Mouse (Mus musculus): ENCODE measurements at regions not wholly inside any gene's neighbourhood (a gene's known extent, or its start where the extent isn't known, plus 50 kb on each side); places are given as distances from the start of the nearest gene placed in this dataset.
"Not testable (repeated sequence)": the region's sequence is repeated elsewhere in the genome, so short reads cannot be mapped to it uniquely, and the experiment has no call there.

GRCm38 (mm10) chr11:7705312-7705764 is 491.6 kb upstream of the Igfbp3 start:
- H3K4me1 ChIP-seq (ENCODE audit: insufficient read depth), result no peaks in the 10 kb centered on the region
- ATAC-seq (ENCODE audit: insufficient read depth) (no peak), DNase-seq (peak; percentile 52)
- H3K9ac ChIP-seq, result no peak overlapping the region
- no peak overlapping the region for H3K27ac ChIP-seq (ENCODE audit: low read depth)
- no peak overlapping the region for H3K4me3 ChIP-seq (ENCODE audit: low read depth, low read length)
- TF ChIP-seq CTCF (IDR thresholded peaks at IDR 0.05; ENCODE audit: low read depth), result no peak
- H3K36me3 ChIP-seq (ENCODE audit: insufficient read depth), result no peaks in the 10 kb centered on the region
- H3K9me3 ChIP-seq (ENCODE audit: low read depth, low read length), result no peaks in the 10 kb centered on the region
- H3K4me2 ChIP-seq, result no peak overlapping the region
- H3K27me3 ChIP-seq (ENCODE audit: insufficient read depth, low read length), result no peaks in the 10 kb centered on the region
- WGBS, result 68% methylated on average over 3 of the region's 3 CpGs

- Histone ChIP-seq H3K9me3 (ENCODE audit: low read depth, low read length) (no peaks in the 10 kb centered on the region), H3K4me1 (ENCODE audit: insufficient read depth) (no peaks in the 10 kb centered on the region), H3K9ac (no peak overlapping the region), H3K27me3 (ENCODE audit: insufficient read depth, low read length) (no peaks in the 10 kb centered on the region), H3K4me3 (ENCODE audit: low read depth, low read length) (no peak overlapping the region), H3K4me2 (no peak overlapping the region), H3K36me3 (ENCODE audit: insufficient read depth) (no peaks in the 10 kb centered on the region), H3K27ac (ENCODE audit: low read depth) (no peak overlapping the region)
- ATAC-seq (ENCODE audit: insufficient read depth) (no peak), DNase-seq (no peak)
- 83% methylated on average over 1 of the region's 1 CpGs for WGBS
- no peak for TF ChIP-seq CTCF (IDR thresholded peaks at IDR 0.05; ENCODE audit: low read depth)
These were observed 483.9 kb upstream of the Igfbp3 start for GRCm38 (mm10) chr11:7697591-7697990.

- H3K4me2 ChIP-seq; ATAC-seq (ENCODE audit: insufficient read depth); H3K9ac ChIP-seq; H3K4me1 ChIP-seq (ENCODE audit: insufficient read depth); H3K4me3 ChIP-seq (ENCODE audit: low read depth, low read length); H3K9me3 ChIP-seq (ENCODE audit: low read depth, low read length); DNase-seq; H3K36me3 ChIP-seq (ENCODE audit: insufficient read depth); H3K27ac ChIP-seq (ENCODE audit: low read depth); H3K27me3 ChIP-seq (ENCODE audit: insufficient read depth, low read length): not testable (repeated sequence)
- WGBS, result 59% methylated on average over 3 of the region's 3 CpGs
These were observed 476.0 kb upstream of the Igfbp3 start for GRCm38 (mm10) chr11:7689701-7690100.

GRCm38 (mm10) chr11:7672821-7673220 is 459.1 kb upstream of the Igfbp3 start:
- no peak overlapping the region for H3K9ac ChIP-seq
- ATAC-seq (ENCODE audit: insufficient read depth) (peak; percentile 88), DNase-seq (peak; percentile 80)
- H3K4me2 ChIP-seq, result no peak overlapping the region
- no peaks in the 10 kb centered on the region for H3K4me1 ChIP-seq (ENCODE audit: insufficient read depth)
- no peak for TF ChIP-seq CTCF (IDR thresholded peaks at IDR 0.05; ENCODE audit: low read depth)
- H3K9me3 ChIP-seq (ENCODE audit: low read depth, low read length), result no peaks in the 10 kb centered on the region
- no peaks in the 10 kb centered on the region for H3K27me3 ChIP-seq (ENCODE audit: insufficient read depth, low read length)
- no peak overlapping the region for H3K4me3 ChIP-seq (ENCODE audit: low read depth, low read length)
- H3K27ac ChIP-seq (ENCODE audit: low read depth), result no peak overlapping the region
- H3K36me3 ChIP-seq (ENCODE audit: insufficient read depth), result no peaks in the 10 kb centered on the region

GRCm38 (mm10) chr11:7630637-7631036 is 416.9 kb upstream of the Igfbp3 start:
- ATAC-seq (ENCODE audit: insufficient read depth) (no peak), DNase-seq (peak; percentile 68)
- no peak for TF ChIP-seq CTCF (IDR thresholded peaks at IDR 0.05; ENCODE audit: low read depth)
- no peak overlapping the region for H3K4me2 ChIP-seq
- no peaks in the 10 kb centered on the region for H3K27me3 ChIP-seq (ENCODE audit: insufficient read depth, low read length)
- H3K9ac ChIP-seq, result no peak overlapping the region
- H3K4me3 ChIP-seq (ENCODE audit: low read depth, low read length), result no peak overlapping the region
- no peaks in the 10 kb centered on the region for H3K36me3 ChIP-seq (ENCODE audit: insufficient read depth)
- no peaks in the 10 kb centered on the region for H3K4me1 ChIP-seq (ENCODE audit: insufficient read depth)
- no peaks in the 10 kb centered on the region for H3K9me3 ChIP-seq (ENCODE audit: low read depth, low read length)
- H3K27ac ChIP-seq (ENCODE audit: low read depth), result no peak overlapping the region

GRCm38 (mm10) chr11:7625256-7625655 is 411.5 kb upstream of the Igfbp3 start:
- DNase-seq (no peak), ATAC-seq (ENCODE audit: insufficient read depth) (no peak)
- Histone ChIP-seq H3K4me2 (no peak overlapping the region), H3K36me3 (ENCODE audit: insufficient read depth) (no peaks in the 10 kb centered on the region), H3K27me3 (ENCODE audit: insufficient read depth, low read length) (no peaks in the 10 kb centered on the region), H3K4me1 (ENCODE audit: insufficient read depth) (no peaks in the 10 kb centered on the region), H3K9ac (no peak overlapping the region), H3K9me3 (ENCODE audit: low read depth, low read length) (no peaks in the 10 kb centered on the region), H3K27ac (ENCODE audit: low read depth) (no peak overlapping the region), H3K4me3 (ENCODE audit: low read depth, low read length) (no peak overlapping the region)
- no peak for TF ChIP-seq CTCF (IDR thresholded peaks at IDR 0.05; ENCODE audit: low read depth)
- WGBS, result 67% methylated on average over 3 of the region's 3 CpGs

GRCm38 (mm10) chr11:7620320-7620719 is 406.6 kb upstream of the Igfbp3 start:
- no peak for TF ChIP-seq CTCF (IDR thresholded peaks at IDR 0.05; ENCODE audit: low read depth)
- no peak for DNase-seq
- no peak overlapping the region for H3K27ac ChIP-seq (ENCODE audit: low read depth)
- no peak overlapping the region for H3K4me3 ChIP-seq (ENCODE audit: low read depth, low read length)
- no peak overlapping the region for H3K4me2 ChIP-seq
- WGBS, result 66% methylated on average over 6 of the region's 6 CpGs
- no peaks in the 10 kb centered on the region for H3K27me3 ChIP-seq (ENCODE audit: insufficient read depth, low read length)
- no peak overlapping the region for H3K9ac ChIP-seq
- H3K36me3 ChIP-seq (ENCODE audit: insufficient read depth), result no peaks in the 10 kb centered on the region
- H3K4me1 ChIP-seq (ENCODE audit: insufficient read depth), result no peaks in the 10 kb centered on the region
- no peaks in the 10 kb centered on the region for H3K9me3 ChIP-seq (ENCODE audit: low read depth, low read length)
- no peak for ATAC-seq (ENCODE audit: insufficient read depth)

GRCm38 (mm10) chr11:7610752-7611151 is 397.0 kb upstream of the Igfbp3 start:
- Histone ChIP-seq H3K4me1 (ENCODE audit: insufficient read depth) (no peaks in the 10 kb centered on the region), H3K27me3 (ENCODE audit: insufficient read depth, low read length) (no peaks in the 10 kb centered on the region), H3K27ac (ENCODE audit: low read depth) (no peak overlapping the region), H3K9ac (no peak overlapping the region), H3K4me2 (no peak overlapping the region), H3K9me3 (ENCODE audit: low read depth, low read length) (no peaks in the 10 kb centered on the region), H3K36me3 (ENCODE audit: insufficient read depth) (no peaks in the 10 kb centered on the region), H3K4me3 (ENCODE audit: low read depth, low read length) (no peak overlapping the region)
- ATAC-seq (ENCODE audit: insufficient read depth), result no peak
- DNase-seq, result no peak
- 69% methylated on average over 2 of the region's 2 CpGs for WGBS
- TF ChIP-seq CTCF (IDR thresholded peaks at IDR 0.05; ENCODE audit: low read depth), result no peak

Data from lung, embryonic 14.5 days (tissue).